Mouse (Mus musculus): Measurements from ENCODE around the gene Tmem211. TPM values are rescaled to one million over a fixed set of nuclear protein-coding genes. Genes with fewer than 3 reads are reported as not detected.

Gene Tmem211
- polyA plus RNA-seq, 1 experiment from 2014 or later = 0.14 TPM

GRCm38 (mm10) chr5:113225686-113226435, 848 bp upstream of the Tmem211 start:
- peak overlapping the region; percentile 47 for H3K4me2 ChIP-seq
- ATAC-seq (ENCODE audit: low read depth) = peak; percentile 26; the same call in 1 of the 2 replicates
- WGBS = 14% methylated on average over 25 of the region's 25 CpGs
- H3K4me1 ChIP-seq (replicated peaks) = peaks cover 21% of the 10 kb centered on the region
- H3K27me3 ChIP-seq = no peaks in the 10 kb centered on the region
- no peaks in the 10 kb centered on the region for H3K36me3 ChIP-seq
- peak overlapping the region; percentile 15; the same call in 1 of the 2 replicates for H3K4me3 ChIP-seq
- no peaks in the 10 kb centered on the region for H3K9me3 ChIP-seq
- peak overlapping the region; percentile 57 for H3K9ac ChIP-seq
- H3K27ac ChIP-seq (replicated peaks) = peak overlapping the region; percentile 43

- Histone ChIP-seq H3K9me3 (no peaks in the 10 kb centered on the region), H3K4me3 (no peak overlapping the region), H3K4me2 (no peak overlapping the region), H3K9ac (no peak overlapping the region), H3K27me3 (no peaks in the 10 kb centered on the region), H3K36me3 (no peaks in the 10 kb centered on the region), H3K4me1 (replicated peaks) (peaks cover 18% of the 10 kb centered on the region), H3K27ac (replicated peaks) (no peak overlapping the region)
- no peak for ATAC-seq (ENCODE audit: low read depth)
- 74% methylated on average over 5 of the region's 5 CpGs for WGBS
These were observed 3.5 kb downstream of the Tmem211 start for GRCm38 (mm10) chr5:113230196-113230595.

GRCm38 (mm10) chr5:113249263-113249930, 22.7 kb downstream of the Tmem211 start:
- H3K27ac ChIP-seq (replicated peaks) = no peak overlapping the region
- WGBS = 86% methylated on average over 8 of the region's 8 CpGs
- H3K36me3 ChIP-seq = peaks cover 79% of the 10 kb centered on the region

GRCm38 (mm10) chr5:113250806-113251205, 24.1 kb downstream of the Tmem211 start:
- WGBS = 92% methylated on average over 11 of the region's 11 CpGs
- no peak for ATAC-seq (ENCODE audit: low read depth)
- Histone ChIP-seq H3K4me1 (replicated peaks) (no peaks in the 10 kb centered on the region), H3K9ac (no peak overlapping the region), H3K9me3 (no peaks in the 10 kb centered on the region), H3K27ac (replicated peaks) (no peak overlapping the region), H3K4me3 (no peak overlapping the region), H3K36me3 (peaks cover 84% of the 10 kb centered on the region), H3K27me3 (no peaks in the 10 kb centered on the region), H3K4me2 (no peak overlapping the region)

More at GRCm38 (mm10) chr5:113249263-113249930, 22.7 kb downstream of the Tmem211 start:
- H3K4me2 ChIP-seq = no peak overlapping the region
- H3K9ac ChIP-seq = no peak overlapping the region
- H3K4me3 ChIP-seq = no peak overlapping the region
- H3K4me1 ChIP-seq (replicated peaks) = no peaks in the 10 kb centered on the region
- H3K27me3 ChIP-seq = no peaks in the 10 kb centered on the region
- ATAC-seq (ENCODE audit: low read depth) = no peak
- no peaks in the 10 kb centered on the region for H3K9me3 ChIP-seq

- Histone ChIP-seq H3K36me3 (peaks cover 65% of the 10 kb centered on the region), H3K27me3 (no peaks in the 10 kb centered on the region), H3K27ac (replicated peaks) (no peak overlapping the region), H3K9ac (no peak overlapping the region), H3K4me3 (no peak overlapping the region), H3K4me2 (no peak overlapping the region), H3K9me3 (no peaks in the 10 kb centered on the region; the same call in 1 of the 2 replicates), H3K4me1 (replicated peaks) (no peaks in the 10 kb centered on the region)
- WGBS = 85% methylated on average over 8 of the region's 8 CpGs
- no peak for ATAC-seq (ENCODE audit: low read depth)
These were observed 38.9 kb downstream of the Tmem211 start for GRCm38 (mm10) chr5:113265637-113266036.

GRCm38 (mm10) chr5:113268246-113268645, 41.5 kb downstream of the Tmem211 start:
- Histone ChIP-seq H3K36me3 (peaks cover 55% of the 10 kb centered on the region), H3K9ac (no peak overlapping the region), H3K27ac (replicated peaks) (no peak overlapping the region), H3K9me3 (no peaks in the 10 kb centered on the region; the same call in 1 of the 2 replicates), H3K4me1 (replicated peaks) (no peaks in the 10 kb centered on the region), H3K27me3 (no peaks in the 10 kb centered on the region), H3K4me3 (no peak overlapping the region), H3K4me2 (no peak overlapping the region)
- ATAC-seq (ENCODE audit: low read depth) = peak; percentile 45; the same call in 1 of the 2 replicates

- H3K36me3 ChIP-seq = peaks cover 52% of the 10 kb centered on the region
- H3K9me3 ChIP-seq = no peaks in the 10 kb centered on the region; the same call in 1 of the 2 replicates
- H3K4me1 ChIP-seq (replicated peaks) = no peaks in the 10 kb centered on the region
These were observed 43.3 kb downstream of the Tmem211 start for GRCm38 (mm10) chr5:113270043-113270442.

GRCm38 (mm10) chr5:113271207-113271811, 44.6 kb downstream of the Tmem211 start:
- peaks cover 52% of the 10 kb centered on the region for H3K36me3 ChIP-seq

More at GRCm38 (mm10) chr5:113270043-113270442, 43.3 kb downstream of the Tmem211 start:
- no peak overlapping the region for H3K4me3 ChIP-seq
- H3K9ac ChIP-seq = no peak overlapping the region
- no peak for ATAC-seq (ENCODE audit: low read depth)
- WGBS = 72% methylated on average over 3 of the region's 3 CpGs
- H3K27ac ChIP-seq (replicated peaks) = 0 out of 2 replicates have a peak overlapping the region, but pooled peaks have one; percentile 46
- H3K27me3 ChIP-seq = no peaks in the 10 kb centered on the region
- H3K4me2 ChIP-seq = no peak overlapping the region

GRCm38 (mm10) chr5:113275839-113276238, 49.1 kb downstream of the Tmem211 start:
- H3K4me1 ChIP-seq (replicated peaks) = no peaks in the 10 kb centered on the region
- no peak overlapping the region for H3K9ac ChIP-seq
- H3K36me3 ChIP-seq = peaks cover 71% of the 10 kb centered on the region
- H3K27ac ChIP-seq (replicated peaks) = no peak overlapping the region
- 73% methylated on average over 10 of the region's 10 CpGs for WGBS
- H3K27me3 ChIP-seq = no peaks in the 10 kb centered on the region
- no peak for ATAC-seq (ENCODE audit: low read depth)
- H3K4me3 ChIP-seq = no peak overlapping the region
- no peaks in the 10 kb centered on the region for H3K9me3 ChIP-seq
- no peak overlapping the region for H3K4me2 ChIP-seq

More at GRCm38 (mm10) chr5:113271207-113271811, 44.6 kb downstream of the Tmem211 start:
- H3K27ac ChIP-seq (replicated peaks) = no peak overlapping the region
- WGBS = 69% methylated on average over 11 of the region's 11 CpGs
- H3K4me3 ChIP-seq = no peak overlapping the region
- no peaks in the 10 kb centered on the region for H3K4me1 ChIP-seq (replicated peaks)
- H3K9ac ChIP-seq = no peak overlapping the region
- no peak overlapping the region for H3K4me2 ChIP-seq
- H3K27me3 ChIP-seq = no peaks in the 10 kb centered on the region
- H3K9me3 ChIP-seq = no peaks in the 10 kb centered on the region; the same call in 1 of the 2 replicates
- ATAC-seq (ENCODE audit: low read depth) = no peak

- H3K9me3 ChIP-seq = no peaks in the 10 kb centered on the region
- peak; percentile 34; the same call in 1 of the 2 replicates for ATAC-seq (ENCODE audit: low read depth)
- H3K27ac ChIP-seq (replicated peaks) = no peak overlapping the region
- peak overlapping the region; percentile 32 for H3K4me2 ChIP-seq
- no peak overlapping the region for H3K9ac ChIP-seq
- peak overlapping the region; percentile 5; the same call in 1 of the 2 replicates for H3K4me3 ChIP-seq
- H3K4me1 ChIP-seq (replicated peaks) = no peaks in the 10 kb centered on the region
- WGBS = 32% methylated on average over 15 of the region's 15 CpGs
- peaks cover 83% of the 10 kb centered on the region for H3K36me3 ChIP-seq
- H3K27me3 ChIP-seq = peaks cover under 1% of the 10 kb centered on the region; the same call in 1 of the 2 replicates
These were observed 53.6 kb downstream of the Tmem211 start for GRCm38 (mm10) chr5:113280138-113280856.

- no peaks in the 10 kb centered on the region for H3K9me3 ChIP-seq
- H3K9ac ChIP-seq = no peak overlapping the region
- WGBS = 93% methylated on average over 7 of the region's 7 CpGs
- no peak for ATAC-seq (ENCODE audit: low read depth)
- H3K27ac ChIP-seq (replicated peaks) = no peak overlapping the region
- peaks cover 81% of the 10 kb centered on the region for H3K36me3 ChIP-seq
- H3K4me2 ChIP-seq = no peak overlapping the region
- no peak overlapping the region for H3K4me3 ChIP-seq
- no peaks in the 10 kb centered on the region for H3K4me1 ChIP-seq (replicated peaks)
- peaks cover 12% of the 10 kb centered on the region for H3K27me3 ChIP-seq
These were observed 54.8 kb downstream of the Tmem211 start for GRCm38 (mm10) chr5:113281557-113281956.
